Mouse (Mus musculus) lung, postnatal 4 days (tissue): ENCODE results near the gene Aph1a.
"Not testable (repeated sequence)": the region's sequence is repeated elsewhere in the genome, so short reads cannot be mapped to it uniquely, and the experiment has no call there.

Experiments used
- DNase-seq, 2 experiments: peaks; one replicate each; pipeline ENCODE4 v3.0.0; 2021

Aph1a gene

GRCm38 (mm10) chr3:95923429-95923828, 29.7 kb downstream of the Aph1a start:
- DNase-seq: not testable (repeated sequence)

GRCm38 (mm10) chr3:95924185-95924584, 30.4 kb downstream of the Aph1a start:
- DNase-seq: no peak

GRCm38 (mm10) chr3:95925087-95925486, 31.3 kb downstream of the Aph1a start:
- DNase-seq: no peak

GRCm38 (mm10) chr3:95928261-95928657, 34.5 kb downstream of the Aph1a start:
- no peak for DNase-seq

- DNase-seq: peak; percentile 97 to 98
Measured at GRCm38 (mm10) chr3:95928658-95929503, 35.1 kb downstream of the Aph1a start, which contains the start of gene Anp32e. Anp32e (plus strand) TSS chr3:95929246.

GRCm38 (mm10) chr3:95929581-95930470, 36.1 kb downstream of the Aph1a start:
- peak; percentile 74 to 76 for DNase-seq

GRCm38 (mm10) chr3:95930471-95930789, 36.7 kb downstream of the Aph1a start:
- DNase-seq: no peak

GRCm38 (mm10) chr3:95931471-95931870, 37.7 kb downstream of the Aph1a start:
- no peak for DNase-seq

GRCm38 (mm10) chr3:95932157-95932556, 38.4 kb downstream of the Aph1a start:
- DNase-seq: no peak

GRCm38 (mm10) chr3:95932566-95932965, 38.8 kb downstream of the Aph1a start:
- no peak for DNase-seq

- no peak for DNase-seq
Measured at GRCm38 (mm10) chr3:95933111-95933750, 39.5 kb downstream of the Aph1a start.

GRCm38 (mm10) chr3:95934448-95934847, 40.7 kb downstream of the Aph1a start:
- no peak for DNase-seq

- DNase-seq: no peak
Measured at GRCm38 (mm10) chr3:95938217-95938616, 44.4 kb downstream of the Aph1a start.

- peak in 1 of 2 experiments; percentile 43 for DNase-seq
Measured at GRCm38 (mm10) chr3:95938835-95939234, 45.1 kb downstream of the Aph1a start.

GRCm38 (mm10) chr3:95942749-95943148, 49.0 kb downstream of the Aph1a start:
- no peak for DNase-seq

GRCm38 (mm10) chr3:95943226-95943625, 49.5 kb downstream of the Aph1a start:
- DNase-seq: no peak

- DNase-seq: no peak
Measured at GRCm38 (mm10) chr3:95944742-95945141, 51.0 kb downstream of the Aph1a start.

- peak in 1 of 2 experiments; percentile 61 for DNase-seq
Measured at GRCm38 (mm10) chr3:95945731-95946240, 52.0 kb downstream of the Aph1a start.
